Mouse (Mus musculus) midbrain, embryonic 12.5 days (tissue): Measurements from ENCODE around the gene Msrb3. TPM values are rescaled to one million over a fixed set of nuclear protein-coding genes. Genes with fewer than 3 reads are reported as not detected.

Experiments used
- ATAC-seq: fragments of 200-750 bp; cut with Nextera tagmentation; 2 replicates; pipeline ENCODE4 v1.8.0; 2017; ENCODE audit warnings: low read depth, moderate TSS enrichment, moderate library complexity; ENCODE audit not compliant: low FRiP score
- H3K27ac ChIP-seq: fragments of 300-500 bp; sonication (generic); replicated peaks from 2 replicates; pipeline ENCODE4 v1.5.1; 2016; ENCODE audit warnings: mild to moderate bottlenecking
- H3K27me3 ChIP-seq: fragments of 300-500 bp; sonication (generic); 2 replicates; pipeline ENCODE4 v1.6.1; 2016; ENCODE audit warnings: mild to moderate bottlenecking
- H3K36me3 ChIP-seq: fragments of 300-500 bp; sonication (generic); 2 replicates; pipeline ENCODE4 v1.6.1; 2016
- H3K4me1 ChIP-seq: fragments of 300-500 bp; sonication (generic); 2 replicates; pipeline ENCODE4 v1.6.1; 2016
- H3K4me2 ChIP-seq: fragments of 300-500 bp; sonication (generic); replicated peaks from 2 replicates; pipeline ENCODE4 v1.6.1; 2016; ENCODE audit warnings: mild to moderate bottlenecking, moderate library complexity
- H3K4me3 ChIP-seq: fragments of 300-500 bp; sonication (generic); 2 replicates; pipeline ENCODE4 v1.5.1; 2016; ENCODE audit warnings: mild to moderate bottlenecking
- H3K9ac ChIP-seq: fragments of 300-500 bp; sonication (generic); replicated peaks from 2 replicates; pipeline ENCODE4 v1.6.1; 2016; ENCODE audit warnings: mild to moderate bottlenecking, moderate library complexity
- H3K9me3 ChIP-seq: fragments of 300-500 bp; sonication (generic); 2 replicates; pipeline ENCODE4 v1.6.1; 2016; ENCODE audit warnings: mild to moderate bottlenecking
- WGBS: fragments of 180-500 bp; shearing (Covaris S2); methylation state at CpG from one replicate; pipeline ENCODE4 v1.1.7; 2016; 5-methylcytosine and 5-hydroxymethylcytosine counted together
- polyA plus RNA-seq: library from polyadenylated mRNA; unstranded; fragments of >200 nt; fragmentation: Nextera tagmentation; extraction: Ambion mirVana; gene quantifications from 2 replicates; pipeline ENCODE4 v1.2.1, GENCODE M21; 2016

Msrb3 gene
- polyA plus RNA-seq, 1 experiment from 2014 or later = 3.6 TPM

- peaks cover 26% of the 10 kb centered on the region; the same call in 1 of the 2 replicates for H3K4me1 ChIP-seq
- WGBS = 60% methylated on average over 9 of the region's 9 CpGs
These were observed 45.1 kb downstream of the Msrb3 start for GRCm38 (mm10) chr10:120853816-120854215.

GRCm38 (mm10) chr10:120851196-120851781 lies 47.6 kb downstream of the Msrb3 start:
- Histone ChIP-seq H3K4me2 (no peak overlapping the region), H3K27me3 (peaks cover 3% of the 10 kb centered on the region; the same call in 1 of the 2 replicates), H3K4me3 (no peak overlapping the region), H3K36me3 (no peaks in the 10 kb centered on the region), H3K4me1 (peaks cover 23% of the 10 kb centered on the region; the same call in 1 of the 2 replicates), H3K9ac (no peak overlapping the region), H3K9me3 (no peaks in the 10 kb centered on the region), H3K27ac (no peak overlapping the region)
- ATAC-seq = no peak
- 73% methylated on average over 9 of the region's 9 CpGs for WGBS

More at GRCm38 (mm10) chr10:120853816-120854215, 45.1 kb downstream of the Msrb3 start:
- Histone ChIP-seq H3K9ac (no peak overlapping the region), H3K4me2 (no peak overlapping the region), H3K4me3 (no peak overlapping the region), H3K36me3 (no peaks in the 10 kb centered on the region), H3K27me3 (peaks cover 3% of the 10 kb centered on the region; the same call in 1 of the 2 replicates), H3K9me3 (no peaks in the 10 kb centered on the region), H3K27ac (no peak overlapping the region)
- ATAC-seq = no peak

- H3K36me3 ChIP-seq = no peaks in the 10 kb centered on the region
- no peak overlapping the region for H3K27ac ChIP-seq
- no peak overlapping the region for H3K4me2 ChIP-seq
- H3K9ac ChIP-seq = no peak overlapping the region
- peaks cover 23% of the 10 kb centered on the region; the same call in 1 of the 2 replicates for H3K4me1 ChIP-seq
- peaks cover 3% of the 10 kb centered on the region; the same call in 1 of the 2 replicates for H3K27me3 ChIP-seq
- ATAC-seq = no peak
- no peak overlapping the region for H3K4me3 ChIP-seq
- 74% methylated on average over 24 of the region's 24 CpGs for WGBS
- no peaks in the 10 kb centered on the region for H3K9me3 ChIP-seq
These were observed 48.3 kb downstream of the Msrb3 start for GRCm38 (mm10) chr10:120850391-120851195.

- H3K27me3 ChIP-seq = 0 out of 2 replicates have a peak, but pooled peaks cover 3% of the 10 kb centered on the region
- H3K9ac ChIP-seq = no peak overlapping the region
These were observed 50.2 kb downstream of the Msrb3 start for GRCm38 (mm10) chr10:120848677-120849076.

GRCm38 (mm10) chr10:120847785-120848184 lies 51.1 kb downstream of the Msrb3 start:
- Histone ChIP-seq H3K36me3 (no peaks in the 10 kb centered on the region), H3K27ac (no peak overlapping the region), H3K4me1 (peaks cover 15% of the 10 kb centered on the region; the same call in 1 of the 2 replicates), H3K27me3 (0 out of 2 replicates have a peak, but pooled peaks cover 3% of the 10 kb centered on the region), H3K4me2 (no peak overlapping the region), H3K9me3 (no peaks in the 10 kb centered on the region), H3K9ac (no peak overlapping the region), H3K4me3 (no peak overlapping the region)
- ATAC-seq = no peak
- 86% methylated on average over 4 of the region's 4 CpGs for WGBS

More at GRCm38 (mm10) chr10:120848677-120849076, 50.2 kb downstream of the Msrb3 start:
- no peaks in the 10 kb centered on the region for H3K36me3 ChIP-seq
- H3K27ac ChIP-seq = no peak overlapping the region
- H3K9me3 ChIP-seq = no peaks in the 10 kb centered on the region
- WGBS = 76% methylated on average over 7 of the region's 7 CpGs
- ATAC-seq = no peak
- no peak overlapping the region for H3K4me2 ChIP-seq
- H3K4me3 ChIP-seq = no peak overlapping the region
- peaks cover 23% of the 10 kb centered on the region; the same call in 1 of the 2 replicates for H3K4me1 ChIP-seq

GRCm38 (mm10) chr10:120839966-120840365 lies 58.9 kb downstream of the Msrb3 start:
- Histone ChIP-seq H3K27ac (no peak overlapping the region), H3K27me3 (no peaks in the 10 kb centered on the region), H3K4me3 (no peak overlapping the region), H3K4me2 (no peak overlapping the region), H3K36me3 (no peaks in the 10 kb centered on the region), H3K9me3 (no peaks in the 10 kb centered on the region), H3K4me1 (no peaks in the 10 kb centered on the region), H3K9ac (no peak overlapping the region)
- no peak for ATAC-seq
- 87% methylated on average over 7 of the region's 7 CpGs for WGBS

GRCm38 (mm10) chr10:120834531-120834930 lies 64.4 kb downstream of the Msrb3 start:
- ATAC-seq = no peak
- H3K9me3 ChIP-seq = no peaks in the 10 kb centered on the region
- 90% methylated on average over 1 of the region's 1 CpGs for WGBS

GRCm38 (mm10) chr10:120833836-120834235 lies 65.1 kb downstream of the Msrb3 start:
- no peak overlapping the region for H3K4me3 ChIP-seq
- no peaks in the 10 kb centered on the region for H3K9me3 ChIP-seq
- no peak overlapping the region for H3K4me2 ChIP-seq
- ATAC-seq = no peak
- no peaks in the 10 kb centered on the region for H3K4me1 ChIP-seq
- H3K36me3 ChIP-seq = no peaks in the 10 kb centered on the region
- no peak overlapping the region for H3K9ac ChIP-seq
- no peaks in the 10 kb centered on the region for H3K27me3 ChIP-seq
- H3K27ac ChIP-seq = no peak overlapping the region

More at GRCm38 (mm10) chr10:120834531-120834930, 64.4 kb downstream of the Msrb3 start:
- no peak overlapping the region for H3K4me3 ChIP-seq
- no peaks in the 10 kb centered on the region for H3K36me3 ChIP-seq
- H3K9ac ChIP-seq = no peak overlapping the region
- no peak overlapping the region for H3K27ac ChIP-seq
- no peak overlapping the region for H3K4me2 ChIP-seq
- H3K4me1 ChIP-seq = no peaks in the 10 kb centered on the region
- no peaks in the 10 kb centered on the region for H3K27me3 ChIP-seq

- no peak for ATAC-seq
- no peaks in the 10 kb centered on the region for H3K27me3 ChIP-seq
- H3K9ac ChIP-seq = no peak overlapping the region
- H3K4me2 ChIP-seq = no peak overlapping the region
- H3K4me1 ChIP-seq = peaks cover 13% of the 10 kb centered on the region; the same call in 1 of the 2 replicates
- 93% methylated on average over 12 of the region's 12 CpGs for WGBS
- no peaks in the 10 kb centered on the region for H3K9me3 ChIP-seq
- H3K27ac ChIP-seq = no peak overlapping the region
- no peak overlapping the region for H3K4me3 ChIP-seq
- no peaks in the 10 kb centered on the region for H3K36me3 ChIP-seq
These were observed 71.1 kb downstream of the Msrb3 start for GRCm38 (mm10) chr10:120827761-120828160.

GRCm38 (mm10) chr10:120826795-120827669 lies 71.9 kb downstream of the Msrb3 start:
- H3K27me3 ChIP-seq = no peaks in the 10 kb centered on the region
- H3K27ac ChIP-seq = no peak overlapping the region
- no peak overlapping the region for H3K4me2 ChIP-seq
- H3K36me3 ChIP-seq = no peaks in the 10 kb centered on the region
- H3K9me3 ChIP-seq = no peaks in the 10 kb centered on the region
- no peak overlapping the region for H3K9ac ChIP-seq
- ATAC-seq = no peak
- no peak overlapping the region for H3K4me3 ChIP-seq
- 84% methylated on average over 27 of the region's 27 CpGs for WGBS
- H3K4me1 ChIP-seq = peaks cover 15% of the 10 kb centered on the region; the same call in 1 of the 2 replicates

GRCm38 (mm10) chr10:120826381-120826780 lies 72.5 kb downstream of the Msrb3 start:
- Histone ChIP-seq H3K4me3 (no peak overlapping the region), H3K4me1 (peaks cover 21% of the 10 kb centered on the region; the same call in 1 of the 2 replicates), H3K4me2 (no peak overlapping the region), H3K27me3 (no peaks in the 10 kb centered on the region), H3K27ac (peak overlapping the region; percentile 30; the same call in 1 of the 2 replicates), H3K36me3 (no peaks in the 10 kb centered on the region), H3K9me3 (no peaks in the 10 kb centered on the region), H3K9ac (no peak overlapping the region)
- WGBS = 76% methylated on average over 7 of the region's 7 CpGs
- ATAC-seq = no peak
